Mouse (Mus musculus) hindbrain, embryonic 11.5 days (tissue): ENCODE data around the gene Fbxo8. TPM values are rescaled to one million over a fixed set of nuclear protein-coding genes. Genes with fewer than 3 reads are reported as not detected.

Source experiments
- ATAC-seq: fragments of 200-750 bp; cut with Nextera tagmentation; 2 replicates; pipeline ENCODE4 v1.8.0; 2017; ENCODE audit warnings: mild to moderate bottlenecking, moderate TSS enrichment, moderate library complexity; ENCODE audit not compliant: low FRiP score
- DNase-seq: peaks from one replicate; pipeline ENCODE4 v3.0.0-alpha.2; 2015; ENCODE audit warnings: low spot score
- H3K27ac ChIP-seq: fragments of 300-500 bp; sonication (generic); 2 replicates; pipeline ENCODE4 v1.5.1; 2014; ENCODE audit warnings: mild to moderate bottlenecking, low read depth, low read length
- H3K27me3 ChIP-seq: fragments of 300-500 bp; sonication (generic); 2 replicates; pipeline ENCODE4 v1.6.1; 2014; ENCODE audit warnings: mild to moderate bottlenecking, low read length, moderate library complexity, mixed read lengths; ENCODE audit not compliant: control insufficient read depth, insufficient read depth
- H3K36me3 ChIP-seq: fragments of 300-500 bp; sonication (generic); 2 replicates; pipeline ENCODE4 v1.6.1; 2014; ENCODE audit warnings: mild to moderate bottlenecking, low read length, moderate library complexity, mixed read lengths; ENCODE audit not compliant: control insufficient read depth, insufficient read depth
- H3K4me1 ChIP-seq: fragments of 300-500 bp; sonication (generic); replicated peaks from 2 replicates; pipeline ENCODE4 v1.6.1; 2014; ENCODE audit warnings: low read length, mixed read lengths; ENCODE audit not compliant: control insufficient read depth, insufficient read depth
- H3K4me2 ChIP-seq: fragments of 300-500 bp; sonication (generic); replicated peaks from 2 replicates; pipeline ENCODE4 v1.6.1; 2014; ENCODE audit warnings: mild to moderate bottlenecking, low read depth, low read length
- H3K4me3 ChIP-seq: fragments of 300-500 bp; sonication (generic); 2 replicates; pipeline ENCODE4 v1.5.1; 2014; ENCODE audit warnings: low read depth, low read length
- H3K9ac ChIP-seq: fragments of 300-500 bp; sonication (generic); 2 replicates; pipeline ENCODE4 v1.6.1; 2014; ENCODE audit warnings: low read depth, low read length
- H3K9me3 ChIP-seq: fragments of 300-500 bp; sonication (generic); 2 replicates; pipeline ENCODE4 v1.6.1; 2016; ENCODE audit warnings: low read length; ENCODE audit not compliant: control insufficient read depth
- WGBS: fragments of 180-500 bp; shearing (Covaris S2); extraction: QIAGEN DNeasy Blood & Tissue Kit; methylation state at CpG from one replicate; pipeline ENCODE4 v1.1.7; 2014; 5-methylcytosine and 5-hydroxymethylcytosine counted together
- polyA plus RNA-seq: library from polyadenylated mRNA; unstranded; fragments of >200 nt; fragmentation: Nextera tagmentation; extraction: Ambion mirVana; gene quantifications from 2 replicates; pipeline ENCODE4 v1.2.1, GENCODE M21; 2014

Gene Fbxo8
- polyA plus RNA-seq, 1 experiment from 2014 or later = 44.4 TPM

- H3K9me3 ChIP-seq = no peaks in the 10 kb centered on the region
- DNase-seq (no peak), ATAC-seq (no peak)
- no peaks in the 10 kb centered on the region for H3K36me3 ChIP-seq
- no peaks in the 10 kb centered on the region for H3K4me1 ChIP-seq
- peaks cover 15% of the 10 kb centered on the region for H3K27me3 ChIP-seq
- no peak overlapping the region for H3K4me2 ChIP-seq
- no peak overlapping the region for H3K9ac ChIP-seq
- 94% methylated on average over 6 of the region's 6 CpGs for WGBS
- H3K4me3 ChIP-seq = no peak overlapping the region
- no peak overlapping the region for H3K27ac ChIP-seq
Observed at GRCm38 (mm10) chr8:56617271-56617670, 66.4 kb downstream of the Fbxo8 start.

DNA sequence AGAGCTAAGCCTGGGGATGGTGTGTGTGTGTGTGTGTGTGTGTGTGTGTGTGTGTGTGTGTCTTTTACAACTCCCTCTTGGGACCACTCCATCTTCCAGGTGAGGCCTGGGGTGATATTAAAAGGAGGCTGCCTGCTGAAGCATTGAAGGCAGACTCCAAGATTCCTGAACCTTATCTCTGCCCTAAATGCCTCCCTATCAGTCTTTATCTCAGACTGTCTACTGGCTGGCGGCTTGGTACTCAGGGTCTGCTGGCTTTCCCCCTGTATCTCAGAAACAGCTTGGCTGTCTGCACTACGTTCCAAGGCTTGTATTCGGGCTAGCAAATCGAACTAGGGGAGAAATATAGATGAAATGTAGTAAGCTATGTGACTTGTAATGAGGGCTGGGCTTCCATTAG, 68.2 kb downstream of the Fbxo8 start:
- WGBS = 23% methylated on average over 4 of the region's 4 CpGs
- H3K9me3 ChIP-seq = no peaks in the 10 kb centered on the region
- H3K27ac ChIP-seq = no peak overlapping the region
- H3K36me3 ChIP-seq = no peaks in the 10 kb centered on the region
- H3K9ac ChIP-seq = no peak overlapping the region
- ATAC-seq (no peak), DNase-seq (no peak)
- no peak overlapping the region for H3K4me3 ChIP-seq
- no peaks in the 10 kb centered on the region for H3K4me1 ChIP-seq
- H3K4me2 ChIP-seq = no peak overlapping the region
- peaks cover 31% of the 10 kb centered on the region for H3K27me3 ChIP-seq

DNA sequence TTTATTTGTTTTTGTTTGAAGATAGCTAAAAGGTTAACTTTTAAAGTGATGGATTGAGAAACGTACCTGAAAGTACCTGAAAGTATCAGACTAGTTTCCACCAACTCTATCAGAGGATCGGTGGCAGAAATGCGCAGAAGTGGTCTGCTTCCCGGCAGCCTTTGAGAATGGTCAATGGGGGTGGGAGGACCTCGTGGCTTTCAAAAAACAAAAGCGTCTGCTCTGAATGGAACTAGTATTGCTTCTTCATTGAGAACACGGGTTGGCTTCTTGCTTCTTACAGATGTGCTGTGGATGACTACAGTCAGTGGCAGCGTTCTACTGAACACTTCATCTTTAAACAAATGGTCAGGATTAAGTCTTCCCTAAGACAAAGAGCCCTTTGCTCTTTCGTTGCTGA, 68.7 kb downstream of the Fbxo8 start:
- ATAC-seq (no peak), DNase-seq (no peak)
- H3K36me3 ChIP-seq = no peaks in the 10 kb centered on the region
- no peak overlapping the region for H3K9ac ChIP-seq
- H3K9me3 ChIP-seq = no peaks in the 10 kb centered on the region
- WGBS = 9% methylated on average over 9 of the region's 9 CpGs
- no peaks in the 10 kb centered on the region for H3K4me1 ChIP-seq
- H3K27ac ChIP-seq = no peak overlapping the region
- H3K4me3 ChIP-seq = no peak overlapping the region
- no peak overlapping the region for H3K4me2 ChIP-seq
- peaks cover 33% of the 10 kb centered on the region for H3K27me3 ChIP-seq

- Histone ChIP-seq H3K4me3 (no peak overlapping the region), H3K9me3 (no peaks in the 10 kb centered on the region), H3K36me3 (no peaks in the 10 kb centered on the region), H3K9ac (no peak overlapping the region), H3K27me3 (peaks cover 33% of the 10 kb centered on the region), H3K4me1 (no peaks in the 10 kb centered on the region), H3K27ac (no peak overlapping the region), H3K4me2 (no peak overlapping the region)
- WGBS = 6% methylated on average over 10 of the region's 10 CpGs
- ATAC-seq = no peak
- DNase-seq = peak; percentile 49
Observed at GRCm38 (mm10) chr8:56620691-56621090, 69.8 kb downstream of the Fbxo8 start.

- no peaks in the 10 kb centered on the region for H3K36me3 ChIP-seq
- H3K27ac ChIP-seq = no peak overlapping the region
- no peak overlapping the region for H3K9ac ChIP-seq
- H3K4me2 ChIP-seq = no peak overlapping the region
- no peaks in the 10 kb centered on the region for H3K4me1 ChIP-seq
- no peaks in the 10 kb centered on the region for H3K9me3 ChIP-seq
- 33% methylated on average over 4 of the region's 4 CpGs for WGBS
- no peak overlapping the region for H3K4me3 ChIP-seq
- peaks cover 33% of the 10 kb centered on the region for H3K27me3 ChIP-seq
- DNase-seq = no peak
- no peak for ATAC-seq
Observed at GRCm38 (mm10) chr8:56621093-56621492, 70.2 kb downstream of the Fbxo8 start.

GRCm38 (mm10) chr8:56622470-56623024, 71.7 kb downstream of the Fbxo8 start:
- H3K9ac ChIP-seq = no peak overlapping the region
- H3K4me2 ChIP-seq = peak overlapping the region; percentile 26; the same call in 1 of the 2 replicates
- no peaks in the 10 kb centered on the region for H3K36me3 ChIP-seq
- no peaks in the 10 kb centered on the region for H3K4me1 ChIP-seq
- peak; percentile 47 for DNase-seq
- peaks cover 33% of the 10 kb centered on the region for H3K27me3 ChIP-seq
- H3K9me3 ChIP-seq = no peaks in the 10 kb centered on the region
- whole genome bisulfite sequencing = under 1% methylated on average over 18 of the region's 18 CpGs
- no peak for ATAC-seq
- no peak overlapping the region for H3K27ac ChIP-seq
- no peak overlapping the region for H3K4me3 ChIP-seq

DNA sequence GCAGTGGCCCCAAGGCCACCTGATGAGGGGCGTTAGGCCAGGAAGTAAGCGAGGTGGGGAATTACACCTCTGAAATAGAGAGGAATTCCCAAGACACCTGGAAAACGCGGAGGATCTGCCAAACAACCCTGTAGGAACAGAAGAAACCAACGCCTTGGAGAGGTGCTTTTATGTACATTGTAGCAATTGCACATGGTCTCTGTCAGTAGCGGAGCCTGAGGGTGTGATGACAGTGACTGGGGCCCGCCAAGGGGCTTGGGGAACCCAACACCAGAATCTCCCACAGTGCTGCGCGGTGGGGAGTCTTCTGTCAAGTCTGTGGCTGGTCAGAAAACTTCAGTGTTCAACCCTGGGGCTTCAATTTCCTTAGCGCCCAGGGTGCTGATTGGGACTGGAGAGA, 72.5 kb downstream of the Fbxo8 start:
- no peaks in the 10 kb centered on the region for H3K4me1 ChIP-seq
- WGBS = 2% methylated on average over 10 of the region's 10 CpGs
- DNase-seq (no peak), ATAC-seq (0 out of 2 replicates have a peak, but pooled peaks have one; percentile 7)
- H3K9ac ChIP-seq = no peak overlapping the region
- H3K9me3 ChIP-seq = no peaks in the 10 kb centered on the region
- 0 out of 2 replicates have a peak overlapping the region, but pooled peaks have one; percentile 26 for H3K4me2 ChIP-seq
- H3K27ac ChIP-seq = no peak overlapping the region
- peaks cover 33% of the 10 kb centered on the region for H3K27me3 ChIP-seq
- no peak overlapping the region for H3K4me3 ChIP-seq
- H3K36me3 ChIP-seq = no peaks in the 10 kb centered on the region

DNA sequence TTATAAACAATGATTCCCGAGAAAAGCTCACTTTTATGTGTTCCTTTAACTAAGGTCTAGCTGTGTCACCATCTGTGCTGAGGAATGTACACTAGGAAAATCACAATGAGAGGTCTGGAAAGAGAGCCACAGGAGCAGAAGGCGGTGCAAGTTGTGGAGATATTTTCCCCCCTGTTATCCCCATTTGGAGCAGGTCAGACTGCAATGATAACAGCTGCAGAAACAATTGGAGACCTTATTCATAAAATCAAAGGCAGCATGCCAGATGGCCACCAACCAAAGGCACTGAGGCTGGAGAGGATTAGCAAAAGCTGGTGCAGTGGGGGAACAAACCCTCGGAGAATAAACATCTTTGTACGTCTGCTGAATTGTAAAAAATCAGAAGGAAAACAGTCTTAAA, 78.3 kb downstream of the Fbxo8 start:
- DNase-seq = no peak
- Histone ChIP-seq H3K9me3 (no peaks in the 10 kb centered on the region), H3K4me2 (no peak overlapping the region), H3K27me3 (0 out of 2 replicates have a peak, but pooled peaks cover 2% of the 10 kb centered on the region), H3K4me1 (no peaks in the 10 kb centered on the region), H3K27ac (no peak overlapping the region), H3K36me3 (no peaks in the 10 kb centered on the region), H3K4me3 (no peak overlapping the region), H3K9ac (no peak overlapping the region)
- WGBS = 36% methylated on average over 4 of the region's 4 CpGs
- ATAC-seq = peak; percentile 47; the same call in 1 of the 2 replicates

DNA sequence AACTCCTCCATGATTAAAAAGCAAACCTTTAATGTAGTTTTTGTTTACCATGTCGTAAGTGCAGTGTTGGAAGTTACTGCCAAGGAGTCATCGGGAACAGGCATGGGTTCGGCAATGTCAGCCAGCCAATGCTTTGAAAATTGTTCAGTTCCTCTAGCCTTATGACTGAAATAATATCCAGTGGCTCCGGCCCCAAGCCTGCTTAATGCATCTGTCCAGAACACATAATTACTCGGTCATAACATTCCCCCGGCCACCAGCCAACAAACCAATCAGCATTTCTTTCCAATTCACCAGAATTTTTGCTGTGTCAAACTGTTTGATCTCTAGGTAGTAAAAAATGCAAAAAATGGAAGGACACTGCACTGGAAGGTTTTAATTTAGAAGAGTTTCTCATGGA, 88.4 kb downstream of the Fbxo8 start:
- Histone ChIP-seq H3K4me3 (no peak overlapping the region), H3K4me1 (no peaks in the 10 kb centered on the region), H3K9me3 (no peaks in the 10 kb centered on the region), H3K4me2 (no peak overlapping the region), H3K27me3 (no peaks in the 10 kb centered on the region), H3K27ac (no peak overlapping the region), H3K36me3 (no peaks in the 10 kb centered on the region), H3K9ac (no peak overlapping the region)
- ATAC-seq (no peak), DNase-seq (no peak)
- 87% methylated on average over 6 of the region's 6 CpGs for WGBS
